Mouse (Mus musculus): ENCODE results near the gene Spag17. TPM values are rescaled to one million over a fixed set of nuclear protein-coding genes. Genes with fewer than 3 reads are reported as not detected.

The Spag17 gene
- polyA plus RNA-seq, 1 experiment, result 0.03 TPM

GRCm38 (mm10) chr3:100074406-100074805, 189.2 kb downstream of the Spag17 start:
- TF ChIP-seq CTCF (IDR thresholded peaks at IDR 0.05; ENCODE audit: borderline replicate concordance, control insufficient read depth, extremely low read depth, insufficient read depth, low read length, poor library complexity) (no peak), POLR2A (IDR thresholded peaks at IDR 0.05; ENCODE audit: control insufficient read depth, extremely low read depth, insufficient read depth, low read length, poor library complexity) (no peak)
- H3K27me3 ChIP-seq (ENCODE audit: control insufficient read depth, insufficient read depth, low read length), result no peaks in the 10 kb centered on the region

DNA sequence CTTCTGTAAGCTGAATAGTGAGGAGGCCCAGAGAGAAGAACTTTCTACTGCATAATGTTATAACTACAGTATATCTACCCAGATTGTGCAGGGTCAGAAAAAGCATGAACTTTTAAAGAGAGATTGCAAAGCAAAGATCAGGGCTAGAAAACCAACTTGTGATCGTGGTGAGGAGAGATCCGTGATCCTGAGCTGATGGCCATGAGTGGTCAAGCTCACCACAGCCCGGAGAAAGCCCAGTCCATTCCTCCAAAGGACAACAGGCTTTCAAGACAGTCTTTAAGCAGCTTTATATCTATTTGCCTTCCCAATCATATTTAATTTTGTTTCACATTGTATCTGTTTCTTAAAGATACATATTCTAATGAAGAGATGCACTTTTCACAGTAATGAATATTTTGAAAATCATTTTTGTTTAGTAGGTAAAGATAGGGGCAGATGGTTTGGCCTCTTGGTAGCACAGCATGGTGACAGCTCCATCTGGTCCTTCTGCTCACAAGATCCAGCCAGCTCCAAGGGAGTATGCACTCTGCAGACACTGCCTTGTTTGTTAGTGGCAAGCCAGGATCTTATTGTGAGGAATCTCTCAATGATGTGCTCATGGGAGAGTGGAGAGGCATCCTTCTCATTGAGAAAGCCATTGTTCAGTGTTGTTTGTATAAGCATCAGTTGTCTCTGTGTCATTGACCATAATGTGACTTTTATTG, 217.3 kb downstream of the Spag17 start:
- TF ChIP-seq CTCF (IDR thresholded peaks at IDR 0.05; ENCODE audit: borderline replicate concordance, control insufficient read depth, extremely low read depth, insufficient read depth, low read length, poor library complexity) (no peak), POLR2A (IDR thresholded peaks at IDR 0.05; ENCODE audit: control insufficient read depth, extremely low read depth, insufficient read depth, low read length, poor library complexity) (no peak)
- 94% methylated on average over 3 of the region's 3 CpGs for WGBS
- H3K27ac ChIP-seq (ENCODE audit: control insufficient read depth, insufficient read depth, low read length), result no peak overlapping the region
- H3K4me1 ChIP-seq (replicated peaks; ENCODE audit: control insufficient read depth, insufficient read depth, low read length), result no peaks in the 10 kb centered on the region
- no peaks in the 10 kb centered on the region for H3K36me3 ChIP-seq (ENCODE audit: control insufficient read depth, insufficient read depth, low read length)
- no peak for DNase-seq
- H3K4me3 ChIP-seq (ENCODE audit: control insufficient read depth, insufficient read depth, low read length), result no peak overlapping the region
- no peaks in the 10 kb centered on the region for H3K27me3 ChIP-seq (ENCODE audit: control insufficient read depth, insufficient read depth, low read length)

More at GRCm38 (mm10) chr3:100074406-100074805, 189.2 kb downstream of the Spag17 start:
- no peaks in the 10 kb centered on the region for H3K4me1 ChIP-seq (replicated peaks; ENCODE audit: control insufficient read depth, insufficient read depth, low read length)
- no peak overlapping the region for H3K4me3 ChIP-seq (ENCODE audit: control insufficient read depth, insufficient read depth, low read length)
- no peak overlapping the region for H3K27ac ChIP-seq (ENCODE audit: control insufficient read depth, insufficient read depth, low read length)
- whole genome bisulfite sequencing, result 96% methylated on average over 1 of the region's 1 CpGs
- DNase-seq, result no peak
- no peaks in the 10 kb centered on the region for H3K36me3 ChIP-seq (ENCODE audit: control insufficient read depth, insufficient read depth, low read length)

GRCm38 (mm10) chr3:100106736-100107135, 221.5 kb downstream of the Spag17 start:
- DNase-seq, result no peak
- H3K36me3 ChIP-seq (ENCODE audit: control insufficient read depth, insufficient read depth, low read length), result no peaks in the 10 kb centered on the region
- no peaks in the 10 kb centered on the region for H3K27me3 ChIP-seq (ENCODE audit: control insufficient read depth, insufficient read depth, low read length)
- WGBS, result 93% methylated on average over 2 of the region's 2 CpGs
- H3K27ac ChIP-seq (ENCODE audit: control insufficient read depth, insufficient read depth, low read length), result no peak overlapping the region
- H3K4me3 ChIP-seq (ENCODE audit: control insufficient read depth, insufficient read depth, low read length), result no peak overlapping the region
- TF ChIP-seq POLR2A (IDR thresholded peaks at IDR 0.05; ENCODE audit: control insufficient read depth, extremely low read depth, insufficient read depth, low read length, poor library complexity) (no peak), CTCF (IDR thresholded peaks at IDR 0.05; ENCODE audit: borderline replicate concordance, control insufficient read depth, extremely low read depth, insufficient read depth, low read length, poor library complexity) (no peak)
- H3K4me1 ChIP-seq (replicated peaks; ENCODE audit: control insufficient read depth, insufficient read depth, low read length), result no peaks in the 10 kb centered on the region

DNA sequence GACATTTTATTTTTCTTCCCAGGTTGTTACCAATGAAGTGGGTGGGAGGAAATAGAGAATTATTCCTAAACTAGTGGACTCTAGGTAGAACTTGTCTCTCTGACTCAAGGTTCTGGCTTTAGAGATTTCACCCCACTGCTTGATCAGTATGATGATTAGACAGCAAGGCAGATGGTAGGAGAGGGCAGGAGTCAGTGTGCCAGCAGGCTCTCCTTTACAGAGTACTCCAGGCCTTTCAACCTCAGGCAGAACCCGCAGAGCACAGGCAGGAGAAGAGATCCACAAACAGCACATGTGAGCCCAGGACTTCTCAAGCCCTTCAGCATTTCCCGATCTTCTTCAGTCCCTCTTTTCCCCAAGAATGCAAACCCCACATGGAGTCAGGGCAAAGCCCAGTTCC, 233.5 kb downstream of the Spag17 start:
- WGBS, result 97% methylated on average over 2 of the region's 2 CpGs
- TF ChIP-seq POLR2A (IDR thresholded peaks at IDR 0.05; ENCODE audit: control insufficient read depth, extremely low read depth, insufficient read depth, low read length, poor library complexity) (no peak), CTCF (IDR thresholded peaks at IDR 0.05; ENCODE audit: borderline replicate concordance, control insufficient read depth, extremely low read depth, insufficient read depth, low read length, poor library complexity) (no peak)
- H3K36me3 ChIP-seq (ENCODE audit: control insufficient read depth, insufficient read depth, low read length), result no peaks in the 10 kb centered on the region
- no peak for DNase-seq
- H3K27me3 ChIP-seq (ENCODE audit: control insufficient read depth, insufficient read depth, low read length), result no peaks in the 10 kb centered on the region
- no peak overlapping the region for H3K27ac ChIP-seq (ENCODE audit: control insufficient read depth, insufficient read depth, low read length)
- no peaks in the 10 kb centered on the region for H3K4me1 ChIP-seq (replicated peaks; ENCODE audit: control insufficient read depth, insufficient read depth, low read length)
- H3K4me3 ChIP-seq (ENCODE audit: control insufficient read depth, insufficient read depth, low read length), result no peak overlapping the region

DNA sequence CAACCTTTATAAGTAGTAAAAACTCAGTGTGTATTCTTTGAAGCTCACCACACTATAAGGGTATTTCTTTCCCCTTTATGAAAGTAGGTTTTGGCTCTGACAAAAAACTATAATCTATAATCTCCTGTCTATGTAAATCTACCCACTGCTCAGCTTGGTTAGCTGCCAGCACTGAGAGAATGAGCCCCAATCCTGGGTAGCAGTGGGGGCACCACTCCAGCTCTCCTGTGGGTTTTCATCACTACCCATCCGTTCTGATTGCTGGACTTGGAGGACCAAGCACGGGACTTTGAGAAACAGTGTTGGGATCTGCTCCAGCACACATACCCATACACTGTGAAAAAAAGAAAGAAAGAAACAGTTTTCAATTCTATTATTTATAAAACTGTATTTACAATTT, 236.8 kb downstream of the Spag17 start:
- WGBS, result 91% methylated on average over 2 of the region's 2 CpGs
- TF ChIP-seq CTCF (IDR thresholded peaks at IDR 0.05; ENCODE audit: borderline replicate concordance, control insufficient read depth, extremely low read depth, insufficient read depth, low read length, poor library complexity), result no peak
- TF ChIP-seq POLR2A (IDR thresholded peaks at IDR 0.05; ENCODE audit: control insufficient read depth, extremely low read depth, insufficient read depth, low read length, poor library complexity), result no peak
- Histone ChIP-seq H3K4me1 (replicated peaks; ENCODE audit: control insufficient read depth, insufficient read depth, low read length) (no peaks in the 10 kb centered on the region), H3K4me3 (ENCODE audit: control insufficient read depth, insufficient read depth, low read length) (no peak overlapping the region), H3K36me3 (ENCODE audit: control insufficient read depth, insufficient read depth, low read length) (no peaks in the 10 kb centered on the region), H3K27ac (ENCODE audit: control insufficient read depth, insufficient read depth, low read length) (no peak overlapping the region), H3K27me3 (ENCODE audit: control insufficient read depth, insufficient read depth, low read length) (no peaks in the 10 kb centered on the region)
- DNase-seq, result no peak

DNA sequence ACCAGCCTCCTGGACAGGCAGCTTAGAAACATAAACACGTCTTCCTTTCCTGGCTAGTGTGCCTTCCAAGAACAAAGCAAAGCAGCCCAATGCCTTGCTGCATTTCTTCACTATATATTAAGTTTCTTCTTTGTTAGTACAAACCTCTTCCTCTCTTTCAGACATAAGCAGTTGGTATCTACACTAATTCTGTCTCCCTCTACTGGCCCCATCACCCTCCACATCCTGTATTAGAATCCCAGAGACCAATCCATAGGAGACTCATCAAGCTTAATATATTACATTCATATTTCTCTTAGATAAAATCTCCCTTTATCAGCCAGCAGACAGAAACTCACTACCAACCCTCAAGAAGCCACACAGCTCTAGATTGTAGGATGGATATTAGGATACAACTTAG, 237.2 kb downstream of the Spag17 start:
- H3K27me3 ChIP-seq (ENCODE audit: control insufficient read depth, insufficient read depth, low read length), result no peaks in the 10 kb centered on the region
- H3K36me3 ChIP-seq (ENCODE audit: control insufficient read depth, insufficient read depth, low read length), result no peaks in the 10 kb centered on the region
- TF ChIP-seq POLR2A (IDR thresholded peaks at IDR 0.05; ENCODE audit: control insufficient read depth, extremely low read depth, insufficient read depth, low read length, poor library complexity) (no peak), CTCF (IDR thresholded peaks at IDR 0.05; ENCODE audit: borderline replicate concordance, control insufficient read depth, extremely low read depth, insufficient read depth, low read length, poor library complexity) (no peak)
- H3K4me3 ChIP-seq (ENCODE audit: control insufficient read depth, insufficient read depth, low read length), result no peak overlapping the region
- H3K27ac ChIP-seq (ENCODE audit: control insufficient read depth, insufficient read depth, low read length), result no peak overlapping the region
- no peak for DNase-seq
- WGBS, result 88% methylated on average over 1 of the region's 1 CpGs
- H3K4me1 ChIP-seq (replicated peaks; ENCODE audit: control insufficient read depth, insufficient read depth, low read length), result no peaks in the 10 kb centered on the region

All from thymus, adult 2 months (tissue).